Mouse (Mus musculus): ENCODE measurements around the gene 2610528A11Rik.

The 2610528A11Rik gene

DNA sequence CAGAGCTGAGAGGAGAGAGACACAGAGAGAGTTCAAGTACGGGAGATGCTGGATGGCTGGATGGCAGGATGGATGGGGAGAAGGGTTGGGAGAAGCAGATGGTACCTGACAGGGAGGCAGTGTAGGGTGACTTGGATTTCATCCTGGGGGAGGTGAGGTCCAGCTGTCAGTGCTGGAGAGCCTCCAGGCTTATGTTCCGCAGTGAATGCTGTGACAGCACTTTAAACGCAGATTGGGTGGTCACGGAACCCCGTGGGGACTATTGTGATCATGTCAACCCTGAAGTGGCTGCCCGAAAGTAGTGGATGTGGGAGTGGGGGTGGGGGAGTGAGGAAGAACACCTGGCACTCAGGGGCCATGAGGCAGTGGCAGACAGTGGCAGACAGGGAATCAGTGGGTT lies 19.4 kb downstream of the 2610528A11Rik start:
- no peak for DNase-seq (ENCODE audit: low spot score in 2 of 2)

DNA sequence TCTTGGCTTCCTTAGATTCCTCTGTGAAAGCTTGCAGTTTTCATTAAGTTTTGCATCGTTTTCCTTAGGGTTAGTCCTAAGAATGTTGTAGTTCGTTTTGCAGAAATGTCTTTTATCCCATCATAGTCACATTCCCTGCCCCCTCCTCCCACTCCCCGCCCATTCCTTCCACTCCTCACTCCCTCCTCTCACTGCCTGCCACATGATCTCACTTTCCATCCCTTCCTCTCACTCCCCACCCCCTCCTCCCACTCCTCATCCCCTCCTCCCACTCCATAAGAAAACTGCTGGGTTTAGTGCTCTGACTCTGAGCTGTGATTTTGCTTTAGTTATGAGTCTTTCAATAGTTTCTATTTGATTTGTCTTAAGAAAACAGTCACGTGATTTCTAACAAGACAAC lies 30.1 kb downstream of the 2610528A11Rik start:
- DNase-seq (ENCODE audit: low spot score in 2 of 2) = no peak

DNA sequence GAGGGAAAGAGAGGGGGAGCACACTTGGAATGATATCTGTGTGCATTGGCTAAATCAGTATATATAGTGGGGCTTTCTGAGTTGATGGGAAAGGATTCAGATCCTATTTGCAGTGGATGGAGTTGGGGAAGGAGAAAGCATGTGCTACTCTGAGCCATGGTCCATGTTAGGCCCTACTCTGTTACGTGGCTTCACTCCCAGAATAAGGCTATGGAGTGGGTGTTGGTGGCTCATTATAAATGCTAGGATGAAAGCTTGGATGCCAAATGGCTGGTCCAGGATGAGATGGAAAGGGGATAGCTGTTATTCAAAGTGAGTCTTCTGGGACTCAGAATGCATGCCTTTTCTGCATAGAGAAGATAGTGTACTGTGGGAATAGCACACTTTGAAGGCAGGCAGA lies 33.1 kb downstream of the 2610528A11Rik start:
- DNase-seq (ENCODE audit: low spot score in 2 of 2) = no peak

DNA sequence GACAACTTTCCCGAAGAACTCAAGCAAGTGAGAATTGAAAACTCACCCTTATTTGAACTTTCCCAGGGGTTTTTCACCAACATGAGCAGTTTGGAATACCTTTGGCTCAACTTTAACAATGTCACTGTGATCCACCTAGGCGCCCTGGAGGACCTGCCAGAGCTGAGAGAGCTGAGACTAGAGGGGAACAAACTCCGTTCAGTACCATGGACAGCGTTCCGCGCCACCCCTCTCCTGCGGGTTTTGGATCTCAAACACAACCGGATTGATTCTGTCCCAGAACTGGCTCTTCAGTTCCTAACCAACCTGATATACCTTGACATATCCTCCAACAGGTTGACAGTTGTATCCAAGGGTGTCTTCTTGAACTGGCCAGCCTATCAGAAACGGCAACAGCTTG lies 45.3 kb downstream of the 2610528A11Rik start:
- peak; percentile 27 to 75 for DNase-seq (ENCODE audit: low spot score in 2 of 2)

DNA sequence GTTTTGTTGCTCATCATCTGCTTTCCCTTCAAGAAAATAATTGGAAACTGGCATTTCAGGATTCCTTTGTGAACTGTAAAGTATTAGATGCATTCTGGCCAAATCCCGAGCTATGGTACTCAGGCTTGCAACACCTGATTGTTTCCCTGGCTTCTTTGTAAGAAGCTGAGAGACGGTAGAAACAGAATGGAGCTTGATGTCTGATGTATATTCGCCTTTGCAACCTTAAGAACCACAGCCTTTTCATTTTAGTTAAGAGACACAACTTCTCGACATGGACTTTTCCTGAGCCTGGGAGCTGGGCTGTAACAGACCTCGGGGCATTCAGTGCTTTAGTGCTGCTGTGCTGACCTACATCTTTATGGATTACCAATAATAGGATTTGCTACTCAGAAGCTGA lies 46.2 kb downstream of the 2610528A11Rik start, which contains the start of gene Lrit2:
TSS of gene Lrit2 (plus strand) at position 301 of the 400 bp plus-strand sequence.
- no peak for DNase-seq (ENCODE audit: low spot score in 2 of 2)

DNA sequence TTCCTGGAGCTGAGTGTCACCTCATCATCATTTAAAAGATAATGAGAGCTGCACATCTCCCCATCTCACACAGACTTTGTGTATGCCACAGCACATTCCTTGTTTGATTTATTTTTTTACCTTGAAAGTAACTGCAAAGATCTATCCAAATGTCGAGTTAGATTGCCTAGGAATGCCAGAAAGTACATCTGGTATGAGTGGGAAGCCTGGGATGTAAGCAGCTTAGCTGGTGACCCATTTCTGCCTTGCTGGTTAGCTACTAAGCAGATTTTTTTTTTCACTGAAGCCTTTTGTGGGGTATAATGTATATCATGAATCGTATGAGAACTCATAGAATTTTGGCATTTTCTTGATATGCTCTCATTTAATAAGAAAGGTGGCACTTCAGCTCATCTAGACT lies 47.2 kb downstream of the 2610528A11Rik start:
- no peak for DNase-seq (ENCODE audit: low spot score in 2 of 2)

DNA sequence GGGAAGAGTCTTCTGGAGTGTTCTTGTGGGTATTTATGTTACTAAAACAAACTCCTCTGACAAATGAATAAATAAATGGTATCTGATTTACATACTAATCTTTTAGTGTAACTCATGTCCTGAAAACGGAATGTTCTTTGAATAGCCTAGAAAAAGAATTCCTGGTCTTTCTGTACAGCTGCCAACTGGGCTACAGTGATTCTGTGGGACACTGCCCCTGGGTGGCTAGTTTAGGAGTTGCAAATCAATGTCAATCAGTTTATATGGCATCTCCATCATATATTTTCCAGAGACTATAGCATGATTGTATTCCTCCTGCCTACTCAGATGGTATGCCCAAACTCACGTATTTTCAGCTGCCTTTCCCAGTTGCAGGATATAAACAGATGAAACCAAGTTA lies 49.0 kb downstream of the 2610528A11Rik start:
- no peak for DNase-seq (ENCODE audit: low spot score in 2 of 2)

All from urinary bladder, postnatal 4 days (tissue).